Mouse (Mus musculus): Measurements from ENCODE around the gene Plod3. TPM values are rescaled to one million over a fixed set of nuclear protein-coding genes. Genes with fewer than 3 reads are reported as not detected.

The Plod3 gene
- polyA plus RNA-seq, 1 experiment from 2014 or later: 30.1 TPM

- no peak for DNase-seq (ENCODE audit: low spot score)
- H3K27me3 ChIP-seq (ENCODE audit: control insufficient read depth, insufficient read depth, low read length): no peaks in the 10 kb centered on the region
- no peak for ATAC-seq (ENCODE audit: low FRiP score)
- peaks cover 14% of the 10 kb centered on the region for H3K36me3 ChIP-seq (replicated peaks; ENCODE audit: control insufficient read depth, insufficient read depth)
- H3K4me3 ChIP-seq (replicated peaks; ENCODE audit: low read length): no peak overlapping the region
- no peak overlapping the region for H3K27ac ChIP-seq
- H3K9ac ChIP-seq: no peak overlapping the region
- no peaks in the 10 kb centered on the region for H3K4me1 ChIP-seq (replicated peaks; ENCODE audit: control insufficient read depth, insufficient read depth, low read length)
- 79% methylated on average over 1 of the region's 1 CpGs for WGBS
- H3K9me3 ChIP-seq (ENCODE audit: control insufficient read depth, low read length): no peaks in the 10 kb centered on the region
- H3K4me2 ChIP-seq (replicated peaks): no peak overlapping the region
Measured at GRCm38 (mm10) chr5:136970703-136971102, 16.1 kb upstream of the Plod3 start.

DNA sequence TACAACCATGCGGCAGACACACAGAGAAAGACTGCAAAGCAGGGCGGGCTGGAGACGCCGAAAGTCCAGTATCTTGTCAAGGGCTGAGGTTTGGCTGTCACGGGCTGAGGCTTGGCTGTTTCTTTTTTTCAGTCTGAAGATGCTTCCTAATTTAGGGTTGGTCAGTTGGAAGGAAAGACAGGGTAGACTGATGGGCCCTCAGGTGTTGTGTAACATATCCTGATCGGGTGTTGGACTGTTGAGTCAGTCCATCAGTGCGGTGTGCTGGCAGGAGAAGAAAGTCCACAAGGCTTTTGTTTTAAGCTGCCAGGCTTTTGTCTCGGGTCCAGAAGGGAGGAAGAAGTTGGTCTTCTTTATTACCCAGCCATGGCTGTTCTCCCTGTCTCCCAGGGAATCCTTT lies 13.1 kb upstream of the Plod3 start:
- WGBS: 82% methylated on average over 8 of the region's 8 CpGs
- no peaks in the 10 kb centered on the region for H3K36me3 ChIP-seq (replicated peaks; ENCODE audit: control insufficient read depth, insufficient read depth)
- no peaks in the 10 kb centered on the region for H3K27me3 ChIP-seq (ENCODE audit: control insufficient read depth, insufficient read depth, low read length)
- no peak for DNase-seq (ENCODE audit: low spot score)
- no peak overlapping the region for H3K9ac ChIP-seq
- no peak overlapping the region for H3K4me2 ChIP-seq (replicated peaks)
- no peak overlapping the region for H3K27ac ChIP-seq
- H3K4me3 ChIP-seq (replicated peaks; ENCODE audit: low read length): no peak overlapping the region
- H3K9me3 ChIP-seq (ENCODE audit: control insufficient read depth, low read length): no peaks in the 10 kb centered on the region
- no peaks in the 10 kb centered on the region for H3K4me1 ChIP-seq (replicated peaks; ENCODE audit: control insufficient read depth, insufficient read depth, low read length)
- no peak for ATAC-seq (ENCODE audit: low FRiP score)

- 77% methylated on average over 4 of the region's 4 CpGs for WGBS
- no peak overlapping the region for H3K4me2 ChIP-seq (replicated peaks)
- no peak overlapping the region for H3K4me3 ChIP-seq (replicated peaks; ENCODE audit: low read length)
- ATAC-seq (ENCODE audit: low FRiP score) (no peak), DNase-seq (ENCODE audit: low spot score) (no peak)
- H3K9ac ChIP-seq: no peak overlapping the region
- no peaks in the 10 kb centered on the region for H3K4me1 ChIP-seq (replicated peaks; ENCODE audit: control insufficient read depth, insufficient read depth, low read length)
- H3K27ac ChIP-seq: no peak overlapping the region
- no peaks in the 10 kb centered on the region for H3K27me3 ChIP-seq (ENCODE audit: control insufficient read depth, insufficient read depth, low read length)
- peaks cover 13% of the 10 kb centered on the region for H3K36me3 ChIP-seq (replicated peaks; ENCODE audit: control insufficient read depth, insufficient read depth)
- H3K9me3 ChIP-seq (ENCODE audit: control insufficient read depth, low read length): no peaks in the 10 kb centered on the region
Measured at GRCm38 (mm10) chr5:136977769-136978168, 9.1 kb upstream of the Plod3 start.

DNA sequence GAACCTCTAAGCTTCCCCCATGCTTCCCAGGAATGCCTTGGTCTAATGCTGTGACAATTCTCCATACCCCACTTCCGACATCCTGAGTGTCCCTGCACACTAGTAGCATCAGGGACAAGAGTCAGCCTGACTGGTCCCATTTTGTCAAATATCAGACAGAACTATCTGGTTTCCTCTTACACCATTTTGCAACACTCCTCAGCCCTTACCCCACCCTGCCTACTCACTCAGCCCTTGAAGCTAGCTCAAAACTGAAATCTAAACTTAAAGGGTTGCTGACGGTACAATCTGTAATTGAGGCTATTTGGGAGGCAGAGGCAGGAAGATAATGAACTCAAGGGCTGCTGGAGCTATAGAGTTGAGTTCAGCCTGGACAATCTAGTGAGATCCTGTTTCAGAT lies 7.1 kb upstream of the Plod3 start:
- Histone ChIP-seq H3K9me3 (ENCODE audit: control insufficient read depth, low read length) (no peaks in the 10 kb centered on the region), H3K27me3 (ENCODE audit: control insufficient read depth, insufficient read depth, low read length) (no peaks in the 10 kb centered on the region), H3K4me1 (replicated peaks; ENCODE audit: control insufficient read depth, insufficient read depth, low read length) (no peaks in the 10 kb centered on the region), H3K27ac (no peak overlapping the region), H3K4me2 (replicated peaks) (no peak overlapping the region), H3K9ac (no peak overlapping the region), H3K36me3 (replicated peaks; ENCODE audit: control insufficient read depth, insufficient read depth) (peaks cover 17% of the 10 kb centered on the region), H3K4me3 (replicated peaks; ENCODE audit: low read length) (no peak overlapping the region)
- ATAC-seq (ENCODE audit: low FRiP score) (no peak), DNase-seq (ENCODE audit: low spot score) (no peak)
- WGBS: 92% methylated on average over 2 of the region's 2 CpGs

- 87% methylated on average over 8 of the region's 8 CpGs for WGBS
- H3K9me3 ChIP-seq (ENCODE audit: control insufficient read depth, low read length): no peaks in the 10 kb centered on the region
- H3K9ac ChIP-seq: no peak overlapping the region
- H3K4me1 ChIP-seq (replicated peaks; ENCODE audit: control insufficient read depth, insufficient read depth, low read length): peaks cover 2% of the 10 kb centered on the region; the same call in 1 of the 2 replicates
- no peaks in the 10 kb centered on the region for H3K27me3 ChIP-seq (ENCODE audit: control insufficient read depth, insufficient read depth, low read length)
- H3K4me2 ChIP-seq (replicated peaks): no peak overlapping the region
- H3K27ac ChIP-seq: no peak overlapping the region
- H3K36me3 ChIP-seq (replicated peaks; ENCODE audit: control insufficient read depth, insufficient read depth): peaks cover 17% of the 10 kb centered on the region
- ATAC-seq (ENCODE audit: low FRiP score) (no peak), DNase-seq (ENCODE audit: low spot score) (no peak)
- no peak overlapping the region for H3K4me3 ChIP-seq (replicated peaks; ENCODE audit: low read length)
Measured at GRCm38 (mm10) chr5:136980974-136981373, 5.8 kb upstream of the Plod3 start.

DNA sequence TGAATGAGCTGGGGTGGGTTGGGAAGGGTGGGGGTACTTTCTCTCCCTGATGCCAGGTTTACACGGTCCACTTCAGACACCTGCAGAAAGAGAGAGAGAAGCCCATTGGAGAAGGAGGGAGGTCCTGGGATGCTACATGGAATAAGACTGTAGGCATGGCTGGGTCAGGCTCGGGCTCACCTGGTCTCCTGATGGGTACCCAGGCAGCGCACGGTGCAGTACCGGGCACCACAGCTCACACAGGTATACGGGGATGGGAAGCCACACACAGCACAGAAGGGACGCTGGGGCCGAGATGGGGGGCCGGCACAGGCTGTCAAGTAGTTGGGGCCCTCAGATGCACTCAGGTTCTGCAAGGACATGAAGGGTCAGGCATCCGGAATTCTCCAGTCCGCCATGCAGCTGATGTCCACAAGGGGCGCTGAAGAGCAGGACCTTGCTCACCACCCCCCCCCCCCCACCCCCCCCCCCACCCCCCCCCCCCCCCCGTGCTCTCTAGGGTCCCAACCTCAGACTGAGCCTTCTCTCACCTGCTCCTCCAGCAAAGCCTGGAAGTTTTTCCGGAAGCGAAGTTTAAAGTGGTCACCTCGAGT lies 4.4 kb upstream of the Plod3 start:
- H3K9me3 ChIP-seq (ENCODE audit: control insufficient read depth, low read length): no peaks in the 10 kb centered on the region
- 49% methylated on average over 14 of the region's 16 CpGs for WGBS
- no peak overlapping the region for H3K4me3 ChIP-seq (replicated peaks; ENCODE audit: low read length)
- no peak overlapping the region for H3K4me2 ChIP-seq (replicated peaks)
- DNase-seq (ENCODE audit: low spot score): peak; percentile 57
- no peaks in the 10 kb centered on the region for H3K27me3 ChIP-seq (ENCODE audit: control insufficient read depth, insufficient read depth, low read length)
- H3K4me1 ChIP-seq (replicated peaks; ENCODE audit: control insufficient read depth, insufficient read depth, low read length): peaks cover 6% of the 10 kb centered on the region
- peaks cover 17% of the 10 kb centered on the region for H3K36me3 ChIP-seq (replicated peaks; ENCODE audit: control insufficient read depth, insufficient read depth)
- H3K27ac ChIP-seq: no peak overlapping the region
- H3K9ac ChIP-seq: no peak overlapping the region
- ATAC-seq (ENCODE audit: low FRiP score): no peak

- H3K9ac ChIP-seq: no peak overlapping the region
- no peak overlapping the region for H3K4me2 ChIP-seq (replicated peaks)
- no peak for DNase-seq (ENCODE audit: low spot score)
- H3K4me3 ChIP-seq (replicated peaks; ENCODE audit: low read length): no peak overlapping the region
- H3K36me3 ChIP-seq (replicated peaks; ENCODE audit: control insufficient read depth, insufficient read depth): peaks cover 30% of the 10 kb centered on the region
- H3K4me1 ChIP-seq (replicated peaks; ENCODE audit: control insufficient read depth, insufficient read depth, low read length): peaks cover 14% of the 10 kb centered on the region
- H3K27ac ChIP-seq: no peak overlapping the region
- H3K27me3 ChIP-seq (ENCODE audit: control insufficient read depth, insufficient read depth, low read length): no peaks in the 10 kb centered on the region
- no peaks in the 10 kb centered on the region for H3K9me3 ChIP-seq (ENCODE audit: control insufficient read depth, low read length)
- no peak for ATAC-seq (ENCODE audit: low FRiP score)
- WGBS: 59% methylated on average over 14 of the region's 14 CpGs
Measured at GRCm38 (mm10) chr5:136984828-136985227, 2.0 kb upstream of the Plod3 start.

DNA sequence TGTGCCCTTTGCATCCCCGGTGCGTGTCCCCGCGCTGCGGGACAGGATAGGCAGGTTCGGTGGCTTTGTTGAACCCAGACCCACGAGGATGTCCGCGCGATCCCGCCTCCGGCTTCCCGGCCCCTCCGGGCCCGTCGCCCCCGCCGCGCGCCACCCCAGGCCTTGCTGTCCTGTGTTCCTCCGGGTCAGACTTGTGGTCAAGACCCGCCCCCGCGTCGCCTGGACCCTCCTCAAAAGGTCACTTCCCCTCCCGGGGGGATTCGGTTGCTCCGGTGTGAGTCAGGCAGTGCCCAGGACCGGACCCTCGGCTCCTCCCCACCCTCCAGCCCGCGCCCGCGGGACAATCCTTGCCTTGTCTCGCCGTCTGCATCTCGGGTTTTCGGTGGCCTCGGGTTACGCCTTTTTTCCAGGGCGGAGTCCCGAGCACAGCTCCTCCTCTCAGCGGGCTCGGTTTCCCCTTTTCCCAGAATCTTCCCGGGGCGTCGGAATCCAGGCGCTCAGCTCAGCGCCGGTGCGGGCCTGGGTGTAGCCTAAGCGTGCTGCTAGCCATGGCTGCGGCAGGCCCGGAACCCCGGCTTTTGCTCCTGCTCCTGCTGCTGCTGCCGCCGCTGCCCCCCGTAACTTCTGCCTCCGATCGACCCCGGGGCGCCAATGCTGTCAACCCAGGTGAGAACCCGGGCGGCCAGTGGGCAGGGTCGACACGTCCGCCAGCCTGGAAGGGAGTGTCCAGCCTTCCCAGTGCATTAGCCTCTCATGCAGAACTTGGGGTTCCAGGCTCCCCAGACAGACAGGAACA lies 517 bp downstream of the Plod3 start:
- Histone ChIP-seq H3K36me3 (replicated peaks; ENCODE audit: control insufficient read depth, insufficient read depth) (peaks cover 42% of the 10 kb centered on the region), H3K27ac (peak overlapping the region; percentile 95), H3K27me3 (ENCODE audit: control insufficient read depth, insufficient read depth, low read length) (no peaks in the 10 kb centered on the region), H3K4me2 (replicated peaks) (peak overlapping the region; percentile 79), H3K4me3 (replicated peaks; ENCODE audit: low read length) (peak overlapping the region; percentile 88), H3K9me3 (ENCODE audit: control insufficient read depth, low read length) (no peaks in the 10 kb centered on the region), H3K9ac (peak overlapping the region; percentile 98), H3K4me1 (replicated peaks; ENCODE audit: control insufficient read depth, insufficient read depth, low read length) (peaks cover 14% of the 10 kb centered on the region)
- DNase-seq (ENCODE audit: low spot score): peak; percentile 63
- ATAC-seq (ENCODE audit: low FRiP score): peak; percentile 49
- under 1% methylated on average over 63 of the region's 67 CpGs for WGBS

DNA sequence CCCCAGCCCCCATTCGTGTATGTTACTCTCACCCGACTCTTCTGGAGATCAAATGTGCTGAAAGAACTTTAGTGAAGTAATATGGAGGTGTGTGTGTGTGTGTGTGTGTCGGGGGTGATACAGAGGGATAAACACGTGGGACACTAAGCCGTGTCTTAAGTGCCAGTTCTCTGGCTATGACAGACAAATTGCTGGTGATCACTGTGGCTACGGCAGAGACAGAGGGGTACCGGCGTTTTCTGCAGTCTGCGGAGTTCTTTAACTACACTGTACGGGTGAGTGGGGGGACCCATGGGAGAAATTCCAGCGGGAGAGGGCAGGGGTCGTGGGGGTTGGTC lies 1.1 kb downstream of the Plod3 start, which contains the start of gene Znhit1:
Gene Znhit1 (minus strand): TSS at position 88 of the 338 bp plus-strand sequence.
- peak within 1 kb of the TSS; percentile 95 for H3K27ac ChIP-seq
- H3K9ac ChIP-seq: peak within 1 kb of the TSS; percentile 98
- DNase-seq (ENCODE audit: low spot score) (no peak), ATAC-seq (ENCODE audit: low FRiP score) (no peak)
- peaks cover 48% of the 10 kb centered on the region for H3K36me3 ChIP-seq (replicated peaks; ENCODE audit: control insufficient read depth, insufficient read depth)
- H3K4me2 ChIP-seq (replicated peaks): peak within 1 kb of the TSS; percentile 79
- whole genome bisulfite sequencing: 5% methylated on average over 12 of the region's 12 CpGs
- peak within 1 kb of the TSS; percentile 88 for H3K4me3 ChIP-seq (replicated peaks; ENCODE audit: low read length)
- peaks cover 14% of the 10 kb centered on the region for H3K4me1 ChIP-seq (replicated peaks; ENCODE audit: control insufficient read depth, insufficient read depth, low read length)
- no peaks in the 10 kb centered on the region for H3K9me3 ChIP-seq (ENCODE audit: control insufficient read depth, low read length)
- H3K27me3 ChIP-seq (ENCODE audit: control insufficient read depth, insufficient read depth, low read length): no peaks in the 10 kb centered on the region

All from hindbrain, embryonic 14.5 days (tissue).